Mouse (Mus musculus): ENCODE data around the gene Lsamp.

DNA sequence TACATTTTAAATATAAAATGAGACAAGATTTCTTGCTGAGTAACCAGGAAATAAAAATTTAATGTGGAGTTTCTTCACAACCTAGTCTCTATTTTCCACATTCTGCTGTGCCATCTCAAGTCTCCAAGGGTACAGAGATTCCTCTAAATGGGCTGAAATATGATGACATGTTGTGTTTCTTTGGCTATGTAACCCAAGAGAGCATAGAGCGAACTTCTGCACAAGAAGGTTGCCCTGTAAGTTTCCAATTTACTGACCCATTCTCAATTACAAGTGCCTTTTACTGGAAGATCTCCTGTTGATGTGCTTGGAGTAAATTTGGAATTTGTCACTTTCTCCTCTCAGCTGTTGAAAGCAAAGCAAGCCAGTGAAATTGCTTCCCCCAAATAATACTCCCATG lies 571.4 kb downstream of the Lsamp start:
- TF ChIP-seq CTCF (IDR thresholded peaks at IDR 0.05; ENCODE audit: low read depth, low read length) (no peak), POLR2A (IDR thresholded peaks at IDR 0.05; ENCODE audit: extremely low read depth, insufficient read depth, low read length) (no peak)
